Mouse (Mus musculus) thymus, postnatal 25 days (tissue): ENCODE results near the gene Dnmt3a.
A peak's percentile ranks its signal among the peaks of the same experiment; 100 is the strongest.
"Not testable (repeated sequence)": the region's sequence is repeated elsewhere in the genome, so short reads cannot be mapped to it uniquely, and the experiment has no call there.

Source experiments
- DNase-seq: peaks from one replicate; pipeline ENCODE4 v3.0.0; 2022

Dnmt3a gene

GRCm38 (mm10) chr12:3930090-3930865 lies 124.5 kb downstream of the Dnmt3a start:
- DNase-seq, result not testable (repeated sequence)

- DNase-seq, result no peak
Observed at GRCm38 (mm10) chr12:3942026-3942425, 136.2 kb downstream of the Dnmt3a start.

GRCm38 (mm10) chr12:3944454-3945073 lies 138.8 kb downstream of the Dnmt3a start:
- no peak for DNase-seq

- no peak for DNase-seq
Observed at GRCm38 (mm10) chr12:3947503-3947902, 141.7 kb downstream of the Dnmt3a start.

- no peak for DNase-seq
Observed at GRCm38 (mm10) chr12:3954651-3955050, 148.8 kb downstream of the Dnmt3a start, which contains the start of gene Pomc. Gene Pomc (plus strand): TSS chr12:3954951.

- DNase-seq, result peak; percentile 15
Observed at GRCm38 (mm10) chr12:3955371-3955770, 149.6 kb downstream of the Dnmt3a start.

GRCm38 (mm10) chr12:3956351-3956750 lies 150.5 kb downstream of the Dnmt3a start:
- DNase-seq, result no peak

- DNase-seq, result peak; percentile 86
Observed at GRCm38 (mm10) chr12:3959791-3960543, 154.2 kb downstream of the Dnmt3a start.

- DNase-seq, result no peak
Observed at GRCm38 (mm10) chr12:3960553-3960952, 154.7 kb downstream of the Dnmt3a start.
